Mouse (Mus musculus) forebrain, embryonic 16.5 days (tissue): ENCODE measurements around the gene Noc4l. TPM values are rescaled to one million over a fixed set of nuclear protein-coding genes. Genes with fewer than 3 reads are reported as not detected.
A peak's percentile ranks its signal among the peaks of the same experiment; 100 is the strongest.

Experiments
- microRNA-seq: library from miRNA; unstranded; fragments of <30 nt; microRNA quantifications from one replicate; pipeline ENCODE4, GENCODE M21; 2017
- polyA plus RNA-seq: library from polyadenylated mRNA; unstranded; fragments of >200 nt; fragmentation: Nextera tagmentation; extraction: Ambion mirVana; gene quantifications from 2 replicates; pipeline ENCODE4 v1.2.1, GENCODE M21; 2015

The Noc4l gene
- polyA plus RNA-seq, 1 experiment from 2014 or later: 53.9 TPM

Small RNA genes within 50 kb of the gene (microRNA-seq; reads per million reads assigned to microRNA genes)
- gene Mir7026: 3.1 reads per million, percentile 12 among the genes with 10 or more reads in this experiment

Other genes starting within 250 kb of the Noc4l start
- 19.7 and 23.9 TPM in 2 replicates for gene Fbrsl1, start 204.9 kb downstream of the Noc4l start, polyA plus RNA-seq
- gene Galnt9, start 109.1 kb downstream of the Noc4l start, polyA plus RNA-seq: 13.9 and 15.5 TPM in 2 replicates
- 17.8 and 23.2 TPM in 2 replicates for gene Ddx51, start within 50 bp of the Noc4l start, polyA plus RNA-seq
- gene Ep400, start 117.3 kb upstream of the Noc4l start, polyA plus RNA-seq: 58.9 and 69.1 TPM in 2 replicates
- 20.1 and 22.0 TPM in 2 replicates for gene Pus1, start 127.2 kb upstream of the Noc4l start, polyA plus RNA-seq
- 45.4 and 47.5 TPM in 2 replicates for gene Ulk1, start 156.7 kb upstream of the Noc4l start, polyA plus RNA-seq
- gene Hscb, start 186.4 kb upstream of the Noc4l start, polyA plus RNA-seq: 9.4 and 12.1 TPM in 2 replicates
- gene Chek2, start 186.6 kb upstream of the Noc4l start, polyA plus RNA-seq: 13.5 and 13.7 TPM in 2 replicates
- gene Ttc28, start 226.4 kb upstream of the Noc4l start, polyA plus RNA-seq: 40.5 and 47.3 TPM in 2 replicates